Mouse (Mus musculus) hindbrain, embryonic 16.5 days (tissue): ENCODE measurements around the gene Rad54l. TPM values are rescaled to one million over a fixed set of nuclear protein-coding genes. Genes with fewer than 3 reads are reported as not detected.

Source experiments
- ATAC-seq: fragments of 200-750 bp; cut with Nextera tagmentation; 2 replicates; pipeline ENCODE4 v1.8.0; 2017; ENCODE audit warnings: moderate TSS enrichment, moderate library complexity
- H3K27ac ChIP-seq: fragments of 300-500 bp; sonication (generic); 2 replicates; pipeline ENCODE4 v1.5.1; 2014; ENCODE audit warnings: low read depth, mild to moderate bottlenecking, control low read depth, low read length, moderate library complexity
- H3K27me3 ChIP-seq: fragments of 300-500 bp; sonication (generic); replicated peaks from 2 replicates; pipeline ENCODE4 v1.6.1; 2014; ENCODE audit warnings: low read length; ENCODE audit not compliant: control insufficient read depth, insufficient read depth
- H3K36me3 ChIP-seq: fragments of 300-500 bp; sonication (generic); 2 replicates; pipeline ENCODE4 v1.6.1; 2014; ENCODE audit warnings: mild to moderate bottlenecking, low read length, moderate library complexity, mixed read lengths; ENCODE audit not compliant: control insufficient read depth, insufficient read depth
- H3K4me1 ChIP-seq: fragments of 300-500 bp; sonication (generic); 2 replicates; pipeline ENCODE4 v1.6.1; 2014; ENCODE audit warnings: low read depth, low read length; ENCODE audit not compliant: control insufficient read depth, insufficient read depth
- H3K4me2 ChIP-seq: fragments of 300-500 bp; sonication (generic); 2 replicates; pipeline ENCODE4 v1.6.1; 2014; ENCODE audit warnings: mild to moderate bottlenecking, low read length, control low read depth, moderate library complexity
- H3K4me3 ChIP-seq: fragments of 300-500 bp; sonication (generic); 2 replicates; pipeline ENCODE4 v1.5.1; 2014; ENCODE audit warnings: mild to moderate bottlenecking, low read length, control low read depth, moderate library complexity
- H3K9ac ChIP-seq: fragments of 300-500 bp; sonication (generic); 2 replicates; pipeline ENCODE4 v1.6.1; 2014; ENCODE audit warnings: low read depth, mild to moderate bottlenecking, control low read depth, low read length, moderate library complexity
- H3K9me3 ChIP-seq: fragments of 300-500 bp; sonication (generic); 2 replicates; pipeline ENCODE4 v1.6.1; 2014; ENCODE audit warnings: mild to moderate bottlenecking, low read length, moderate library complexity; ENCODE audit not compliant: control insufficient read depth
- WGBS: fragments of 180-500 bp; shearing (Covaris S2); extraction: QIAGEN DNeasy Blood & Tissue Kit; methylation state at CpG from one replicate; pipeline ENCODE4 v1.1.7; 2014; 5-methylcytosine and 5-hydroxymethylcytosine counted together
- polyA plus RNA-seq: library from polyadenylated mRNA; unstranded; fragments of >200 nt; fragmentation: Nextera tagmentation; extraction: Ambion mirVana; gene quantifications from 2 replicates; pipeline ENCODE4 v1.2.1, GENCODE M21; 2015

Gene Rad54l
- polyA plus RNA-seq, 1 experiment from 2014 or later: 7.6 TPM

GRCm38 (mm10) chr4:116122762-116123161 lies 728 bp downstream of the Rad54l start:
- H3K9ac ChIP-seq: no peak overlapping the region
- H3K4me1 ChIP-seq: peaks cover 14% of the 10 kb centered on the region
- H3K27ac ChIP-seq: no peak overlapping the region
- H3K4me2 ChIP-seq: peak overlapping the region; percentile 68
- no peaks in the 10 kb centered on the region for H3K27me3 ChIP-seq
- no peak for ATAC-seq
- WGBS: 0% methylated on average over 1 of the region's 1 CpGs
- H3K4me3 ChIP-seq: peak overlapping the region; percentile 62
- no peaks in the 10 kb centered on the region for H3K36me3 ChIP-seq
- no peaks in the 10 kb centered on the region for H3K9me3 ChIP-seq

DNA sequence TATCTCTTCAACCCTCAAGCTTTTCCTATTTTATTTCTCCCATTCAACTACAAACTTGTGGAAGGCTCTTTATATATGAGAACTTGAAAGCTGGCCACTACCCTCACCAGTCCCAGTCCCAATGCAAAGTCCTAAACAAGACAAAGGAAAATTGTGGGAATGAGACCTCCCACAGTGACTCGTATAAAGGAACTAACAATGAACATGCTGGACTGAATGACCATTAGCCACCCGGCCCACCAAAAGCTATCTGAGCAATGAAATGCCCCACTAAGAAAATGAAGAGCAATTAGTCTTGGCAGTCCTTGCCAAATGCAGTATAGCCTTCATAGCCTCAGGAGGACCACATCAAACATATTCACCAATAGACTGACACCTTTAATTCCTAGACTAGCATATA lies 12.0 kb downstream of the Rad54l start:
- H3K4me2 ChIP-seq: no peak overlapping the region
- H3K9ac ChIP-seq: no peak overlapping the region
- H3K36me3 ChIP-seq: no peaks in the 10 kb centered on the region
- no peak overlapping the region for H3K4me3 ChIP-seq
- no peak for ATAC-seq
- no peaks in the 10 kb centered on the region for H3K27me3 ChIP-seq
- no peaks in the 10 kb centered on the region for H3K4me1 ChIP-seq
- 47% methylated on average over 2 of the region's 2 CpGs for WGBS
- no peaks in the 10 kb centered on the region for H3K9me3 ChIP-seq
- H3K27ac ChIP-seq: no peak overlapping the region

DNA sequence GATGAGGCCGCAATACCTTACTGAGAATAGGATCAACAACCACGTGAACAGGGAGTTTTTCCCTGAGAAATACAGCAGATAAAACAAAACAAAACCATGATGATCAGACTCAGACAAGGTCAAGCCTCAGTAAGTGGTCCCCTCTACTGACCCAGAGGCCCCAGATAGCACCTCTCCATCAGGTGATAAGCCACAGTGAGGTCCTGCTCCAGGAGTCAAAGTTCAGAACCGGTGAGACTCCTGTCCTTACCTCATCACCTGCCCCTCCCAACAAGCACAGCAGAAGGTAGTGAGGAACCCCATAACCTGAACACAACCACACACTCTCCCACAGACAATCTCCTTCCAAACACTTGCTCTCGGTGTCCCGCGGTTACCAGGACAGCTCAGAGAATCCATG lies 12.8 kb downstream of the Rad54l start:
- no peak overlapping the region for H3K4me2 ChIP-seq
- no peak for ATAC-seq
- H3K4me1 ChIP-seq: no peaks in the 10 kb centered on the region
- no peak overlapping the region for H3K27ac ChIP-seq
- WGBS: 98% methylated on average over 6 of the region's 6 CpGs
- H3K9ac ChIP-seq: no peak overlapping the region
- H3K4me3 ChIP-seq: no peak overlapping the region
- H3K9me3 ChIP-seq: no peaks in the 10 kb centered on the region
- H3K36me3 ChIP-seq: no peaks in the 10 kb centered on the region
- H3K27me3 ChIP-seq: no peaks in the 10 kb centered on the region

GRCm38 (mm10) chr4:116105278-116105677 lies 18.2 kb downstream of the Rad54l start:
- Histone ChIP-seq H3K27ac (no peak overlapping the region), H3K9me3 (no peaks in the 10 kb centered on the region), H3K36me3 (0 out of 2 replicates have a peak, but pooled peaks cover 2% of the 10 kb centered on the region), H3K27me3 (no peaks in the 10 kb centered on the region), H3K9ac (no peak overlapping the region), H3K4me3 (no peak overlapping the region), H3K4me2 (no peak overlapping the region), H3K4me1 (no peaks in the 10 kb centered on the region)
- WGBS: 95% methylated on average over 5 of the region's 5 CpGs
- no peak for ATAC-seq

DNA sequence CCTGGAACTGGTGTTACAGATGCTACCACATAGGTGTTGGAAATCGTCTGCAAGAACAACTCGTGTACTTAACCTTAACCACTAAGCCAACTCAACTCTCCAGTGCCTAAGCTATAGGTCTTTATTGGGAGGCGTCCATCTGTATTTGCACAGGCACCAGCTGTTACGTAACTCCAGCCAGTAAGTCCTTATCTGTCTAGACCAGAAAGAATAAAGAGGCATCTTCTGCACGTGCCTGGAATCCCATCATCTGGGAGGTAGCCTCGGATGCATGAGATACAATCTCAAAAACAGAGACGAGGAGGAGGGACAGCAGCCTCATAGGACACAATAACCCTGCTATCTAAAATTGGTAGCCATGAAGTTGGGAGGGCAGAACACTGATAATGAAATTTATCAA lies 22.5 kb downstream of the Rad54l start:
- peaks cover 35% of the 10 kb centered on the region for H3K36me3 ChIP-seq
- no peak overlapping the region for H3K9ac ChIP-seq
- no peaks in the 10 kb centered on the region for H3K27me3 ChIP-seq
- no peak overlapping the region for H3K4me2 ChIP-seq
- H3K4me1 ChIP-seq: no peaks in the 10 kb centered on the region
- H3K4me3 ChIP-seq: no peak overlapping the region
- no peaks in the 10 kb centered on the region for H3K9me3 ChIP-seq
- ATAC-seq: no peak
- 86% methylated on average over 7 of the region's 7 CpGs for WGBS
- no peak overlapping the region for H3K27ac ChIP-seq

GRCm38 (mm10) chr4:116097211-116097610 lies 26.3 kb downstream of the Rad54l start:
- 86% methylated on average over 8 of the region's 8 CpGs for WGBS
- Histone ChIP-seq H3K4me3 (no peak overlapping the region), H3K9ac (no peak overlapping the region), H3K27me3 (no peaks in the 10 kb centered on the region), H3K4me1 (no peaks in the 10 kb centered on the region), H3K36me3 (peaks cover 60% of the 10 kb centered on the region), H3K27ac (no peak overlapping the region), H3K4me2 (no peak overlapping the region), H3K9me3 (no peaks in the 10 kb centered on the region)
- no peak for ATAC-seq

GRCm38 (mm10) chr4:116096291-116096690 lies 27.2 kb downstream of the Rad54l start:
- no peak overlapping the region for H3K4me2 ChIP-seq
- no peak overlapping the region for H3K9ac ChIP-seq
- H3K9me3 ChIP-seq: no peaks in the 10 kb centered on the region
- H3K27me3 ChIP-seq: no peaks in the 10 kb centered on the region
- no peak for ATAC-seq
- H3K4me1 ChIP-seq: no peaks in the 10 kb centered on the region
- H3K36me3 ChIP-seq: peaks cover 68% of the 10 kb centered on the region
- H3K4me3 ChIP-seq: no peak overlapping the region
- WGBS: 90% methylated on average over 10 of the region's 10 CpGs
- no peak overlapping the region for H3K27ac ChIP-seq

GRCm38 (mm10) chr4:116088510-116089249 lies 34.8 kb downstream of the Rad54l start:
- no peaks in the 10 kb centered on the region for H3K9me3 ChIP-seq
- ATAC-seq: no peak
- H3K9ac ChIP-seq: no peak overlapping the region
- H3K27ac ChIP-seq: no peak overlapping the region
- no peak overlapping the region for H3K4me3 ChIP-seq
- peaks cover 57% of the 10 kb centered on the region for H3K36me3 ChIP-seq
- H3K27me3 ChIP-seq: no peaks in the 10 kb centered on the region
- no peaks in the 10 kb centered on the region for H3K4me1 ChIP-seq
- no peak overlapping the region for H3K4me2 ChIP-seq
- 84% methylated on average over 23 of the region's 23 CpGs for WGBS

DNA sequence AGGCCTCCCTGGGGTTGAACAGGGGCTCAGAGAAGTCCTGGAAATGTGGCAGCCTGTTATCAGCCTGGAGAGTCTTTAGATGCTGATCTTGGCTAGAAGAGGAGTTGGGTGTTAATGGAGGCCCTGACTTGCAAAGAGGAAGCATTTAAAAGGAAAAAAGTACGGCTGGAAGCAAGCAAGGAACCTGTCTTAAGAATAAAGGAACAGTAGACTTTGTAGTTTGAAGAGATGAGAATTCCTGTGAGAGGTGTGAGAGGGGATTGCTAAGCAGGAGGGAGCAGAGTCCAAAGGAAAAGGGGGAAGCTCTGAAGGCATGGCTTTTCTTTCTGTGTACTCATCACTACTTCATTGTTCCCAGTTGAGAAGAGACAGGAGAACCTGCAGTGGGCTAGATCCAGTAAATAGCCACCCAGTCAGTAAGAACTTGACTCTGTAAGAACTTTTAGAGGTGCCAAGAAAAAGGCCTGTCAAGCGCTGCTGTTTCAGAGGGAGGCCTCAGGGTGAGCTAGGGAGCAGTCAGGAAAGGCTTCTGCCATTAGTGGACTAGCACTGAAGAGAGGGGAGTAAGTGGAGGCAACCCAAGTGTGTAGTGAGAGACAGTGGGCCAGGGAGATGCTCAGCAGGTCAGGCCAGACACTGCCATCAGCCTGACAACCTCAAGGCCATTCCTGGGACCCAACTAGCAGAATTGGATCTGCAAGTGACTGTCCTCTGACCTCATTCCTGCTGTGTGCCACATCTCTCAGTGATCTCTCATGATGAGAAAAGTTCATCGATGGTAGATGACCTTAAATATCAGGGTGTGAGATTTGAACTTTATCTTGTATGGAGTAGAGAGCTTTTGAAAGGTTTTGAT lies 46.0 kb downstream of the Rad54l start:
- Histone ChIP-seq H3K4me3 (peak overlapping the region; percentile 95), H3K4me1 (peaks cover 29% of the 10 kb centered on the region), H3K27me3 (no peaks in the 10 kb centered on the region), H3K9ac (peak overlapping the region; percentile 98), H3K4me2 (peak overlapping the region; percentile 93), H3K36me3 (peaks cover 11% of the 10 kb centered on the region), H3K9me3 (no peaks in the 10 kb centered on the region), H3K27ac (peak overlapping the region; percentile 93)
- 70% methylated on average over 3 of the region's 3 CpGs for WGBS
- ATAC-seq: no peak
